Mouse (Mus musculus) layer of hippocampus, postnatal 36 days (tissue): ENCODE measurements at regions not wholly inside any gene's neighbourhood (a gene's known extent, or its start where the extent isn't known, plus 50 kb on each side); places are given as distances from the start of the nearest gene placed in this dataset.

Experiments used
- DNase-seq, 2 experiments: peaks; one replicate each; pipeline ENCODE4 v3.0.0; 2022

- no peak for DNase-seq
These were observed 274.7 kb upstream of the Ddx18 start for GRCm38 (mm10) chr1:121842381-121843075.

GRCm38 (mm10) chr1:121833559-121833958, 265.8 kb upstream of the Ddx18 start:
- DNase-seq = no peak

GRCm38 (mm10) chr1:121830242-121830641, 262.5 kb upstream of the Ddx18 start:
- DNase-seq = no peak

GRCm38 (mm10) chr1:121822950-121823349, 255.2 kb upstream of the Ddx18 start:
- DNase-seq = no peak

- no peak for DNase-seq
These were observed 235.5 kb upstream of the Ddx18 start for GRCm38 (mm10) chr1:121803338-121803737.

GRCm38 (mm10) chr1:121802476-121802875, 234.7 kb upstream of the Ddx18 start:
- no peak for DNase-seq

GRCm38 (mm10) chr1:121798502-121798901, 230.7 kb upstream of the Ddx18 start:
- no peak for DNase-seq

- no peak for DNase-seq
These were observed 227.4 kb upstream of the Ddx18 start for GRCm38 (mm10) chr1:121795024-121795786.

GRCm38 (mm10) chr1:121785631-121786030, 217.8 kb upstream of the Ddx18 start:
- no peak for DNase-seq

GRCm38 (mm10) chr1:121773988-121774387, 206.2 kb upstream of the Ddx18 start:
- DNase-seq = no peak

GRCm38 (mm10) chr1:121771444-121771843, 203.7 kb upstream of the Ddx18 start:
- DNase-seq = no peak

- no peak for DNase-seq
These were observed 203.1 kb upstream of the Ddx18 start for GRCm38 (mm10) chr1:121770936-121771335.

- DNase-seq = no peak
These were observed 192.3 kb upstream of the Ddx18 start for GRCm38 (mm10) chr1:121760086-121760485.

GRCm38 (mm10) chr1:121745181-121745580, 177.4 kb upstream of the Ddx18 start:
- no peak for DNase-seq

- no peak for DNase-seq
These were observed 167.4 kb upstream of the Ddx18 start for GRCm38 (mm10) chr1:121735113-121735719.

GRCm38 (mm10) chr1:121734456-121735112, 166.8 kb upstream of the Ddx18 start:
- DNase-seq = no peak

- DNase-seq = peak in 1 of 2 experiments; percentile 7
These were observed 141.6 kb upstream of the Ddx18 start for GRCm38 (mm10) chr1:121709317-121709860.

- DNase-seq = no peak
These were observed 140.5 kb upstream of the Ddx18 start for GRCm38 (mm10) chr1:121708301-121708700.

GRCm38 (mm10) chr1:121701826-121702225, 134.0 kb upstream of the Ddx18 start:
- no peak for DNase-seq

GRCm38 (mm10) chr1:121653901-121654300, 86.1 kb upstream of the Ddx18 start:
- DNase-seq = no peak

- no peak for DNase-seq
These were observed 82.3 kb upstream of the Ddx18 start for GRCm38 (mm10) chr1:121650071-121650470.

GRCm38 (mm10) chr1:121631466-121631865, 63.7 kb upstream of the Ddx18 start:
- no peak for DNase-seq

- no peak for DNase-seq
These were observed 52.5 kb upstream of the Ddx18 start for GRCm38 (mm10) chr1:121620262-121620661.
